Mouse (Mus musculus): ENCODE data around the gene Pla2g12a.

The Pla2g12a gene

GRCm38 (mm10) chr3:129901271-129901809 lies 22.9 kb downstream of the Pla2g12a start, which contains the start of gene Casp6:
Gene Casp6, plus strand, starts transcription at chr3:129901425.
- DNase-seq, result peak; percentile 20

GRCm38 (mm10) chr3:129903369-129903768 lies 25.0 kb downstream of the Pla2g12a start:
- no peak for DNase-seq

DNA sequence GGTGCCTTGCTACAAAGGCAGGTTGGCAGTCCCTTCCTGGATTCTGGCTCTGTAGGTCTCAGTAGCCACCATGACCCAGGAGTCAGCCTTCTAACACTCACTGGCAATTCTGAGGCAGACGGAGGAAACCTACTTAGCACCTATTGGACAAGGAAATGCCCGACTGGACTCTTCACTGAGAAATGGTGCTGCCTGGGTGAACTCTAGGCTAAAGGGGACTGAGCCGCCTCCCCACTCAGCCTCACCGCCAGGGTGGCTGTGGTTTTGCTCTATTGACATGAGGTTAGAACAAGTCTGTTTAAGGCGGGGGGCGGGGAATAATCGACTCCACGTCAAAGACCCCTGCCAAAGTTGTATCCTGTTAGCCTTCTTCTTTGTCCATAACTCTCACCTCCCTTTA lies 25.5 kb downstream of the Pla2g12a start:
- no peak for DNase-seq

DNA sequence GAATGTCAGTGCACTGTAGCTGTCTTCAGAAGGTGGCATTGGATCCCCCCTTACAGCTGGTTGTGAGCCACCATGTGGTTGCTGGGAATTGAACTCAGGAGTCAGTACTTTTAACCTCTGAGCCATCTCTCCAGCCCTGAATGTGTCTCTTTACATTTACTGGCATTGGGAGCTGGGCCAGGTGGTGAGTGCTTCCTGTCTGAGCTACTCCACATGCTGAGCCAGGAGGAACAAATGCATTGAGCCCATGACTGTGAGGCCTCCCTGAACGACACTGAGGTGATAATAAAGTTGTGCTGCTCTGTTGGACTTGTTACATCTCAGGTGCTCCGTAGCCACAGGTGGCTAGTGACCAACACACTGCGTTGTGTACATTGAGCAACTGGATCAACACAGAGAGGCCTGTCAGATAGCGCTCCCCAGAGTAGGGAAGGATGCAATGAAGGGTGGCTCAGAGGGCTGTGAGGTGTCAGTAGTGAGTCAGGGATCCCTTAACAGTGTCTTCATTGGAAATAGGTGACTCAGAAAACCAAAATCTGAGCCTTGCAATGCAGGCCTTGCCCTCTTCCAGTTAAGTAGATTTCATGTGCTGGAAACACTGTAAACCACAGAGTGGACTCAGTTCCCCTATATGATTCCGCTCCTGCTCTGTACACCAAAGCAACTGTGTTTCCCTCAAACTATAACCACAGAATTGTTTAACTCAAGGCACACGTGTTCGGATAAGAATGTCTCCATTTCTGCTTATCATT lies 26.2 kb downstream of the Pla2g12a start:
- no peak for DNase-seq

DNA sequence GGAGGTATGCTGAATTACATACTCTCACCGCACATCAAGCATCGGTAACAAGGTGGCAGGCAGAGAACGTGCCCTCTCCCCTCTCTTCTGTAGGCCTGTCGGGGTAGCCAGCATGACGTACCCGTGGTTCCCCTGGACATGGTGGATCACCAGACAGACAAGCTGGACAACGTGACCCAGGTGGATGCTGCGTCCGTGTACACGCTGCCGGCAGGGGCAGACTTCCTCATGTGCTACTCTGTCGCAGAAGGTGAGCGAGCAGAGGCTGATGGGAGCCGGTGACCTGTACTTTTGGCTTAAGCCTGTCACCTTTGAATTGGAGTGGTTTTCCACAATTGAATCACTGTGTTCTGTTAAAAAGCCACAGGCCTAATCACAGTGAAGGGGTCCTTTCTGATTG lies 33.6 kb downstream of the Pla2g12a start:
- DNase-seq, result no peak

GRCm38 (mm10) chr3:129913241-129913640 lies 34.8 kb downstream of the Pla2g12a start:
- no peak for DNase-seq

GRCm38 (mm10) chr3:129917424-129917823 lies 39.0 kb downstream of the Pla2g12a start:
- DNase-seq, result no peak

DNA sequence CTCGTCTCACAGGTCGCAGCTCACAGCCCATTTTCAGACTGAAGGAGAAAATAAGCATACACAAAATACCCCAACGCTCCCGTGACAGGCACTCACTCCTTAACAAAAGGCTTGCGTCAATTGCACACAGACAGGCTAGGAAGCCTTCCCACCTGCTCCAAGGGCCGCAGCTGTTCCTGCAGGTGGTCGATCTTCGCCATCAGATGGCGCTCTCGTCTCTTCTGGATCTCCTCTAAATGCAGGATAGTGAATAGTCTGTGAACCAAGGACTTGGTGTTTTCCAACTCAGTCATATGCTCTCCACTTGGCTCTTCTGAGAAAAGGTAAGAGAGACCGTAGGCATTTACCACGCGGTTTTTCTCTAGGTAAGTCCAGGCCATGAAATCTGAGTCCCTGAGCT lies 40.0 kb downstream of the Pla2g12a start:
- peak; percentile 28 for DNase-seq

DNA sequence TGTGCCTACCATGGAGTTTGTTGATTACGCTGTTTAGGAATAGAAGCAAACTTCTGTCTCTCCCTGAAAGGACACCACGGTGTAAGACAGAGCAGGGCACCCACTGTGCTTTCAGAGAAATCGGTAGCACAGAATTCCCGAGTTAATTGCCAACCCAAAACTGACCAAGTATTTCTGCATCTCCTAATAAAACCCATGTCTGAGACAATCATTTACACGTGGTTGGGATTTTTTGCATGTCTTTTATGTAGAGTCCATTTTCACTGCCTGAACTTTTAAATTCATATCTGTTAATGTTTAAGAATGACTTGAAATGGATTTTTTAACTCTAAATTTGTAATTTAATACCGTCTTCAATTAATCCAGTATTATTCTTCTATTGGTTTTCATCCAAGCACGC lies 45.2 kb downstream of the Pla2g12a start:
- DNase-seq, result no peak

DNA sequence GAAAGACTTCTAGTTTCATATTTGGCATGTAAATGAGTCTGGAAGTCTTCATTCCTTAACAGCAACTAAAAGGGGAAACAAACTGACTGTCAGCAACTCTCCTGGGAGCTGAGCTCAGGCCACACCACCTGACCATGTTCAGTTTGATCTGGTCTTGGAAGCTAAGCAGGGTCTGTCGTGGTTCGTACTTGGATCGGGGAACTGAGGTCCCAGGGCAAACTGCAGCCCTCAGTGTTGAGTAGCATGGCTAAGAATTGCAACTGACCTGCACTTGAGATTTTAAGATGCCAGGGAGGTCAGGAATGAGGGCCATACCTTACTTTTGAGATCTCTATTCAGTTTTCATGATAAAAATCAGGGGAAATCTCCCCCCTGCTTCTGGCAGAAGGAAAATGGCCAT lies 47.5 kb downstream of the Pla2g12a start:
- DNase-seq, result no peak

DNA sequence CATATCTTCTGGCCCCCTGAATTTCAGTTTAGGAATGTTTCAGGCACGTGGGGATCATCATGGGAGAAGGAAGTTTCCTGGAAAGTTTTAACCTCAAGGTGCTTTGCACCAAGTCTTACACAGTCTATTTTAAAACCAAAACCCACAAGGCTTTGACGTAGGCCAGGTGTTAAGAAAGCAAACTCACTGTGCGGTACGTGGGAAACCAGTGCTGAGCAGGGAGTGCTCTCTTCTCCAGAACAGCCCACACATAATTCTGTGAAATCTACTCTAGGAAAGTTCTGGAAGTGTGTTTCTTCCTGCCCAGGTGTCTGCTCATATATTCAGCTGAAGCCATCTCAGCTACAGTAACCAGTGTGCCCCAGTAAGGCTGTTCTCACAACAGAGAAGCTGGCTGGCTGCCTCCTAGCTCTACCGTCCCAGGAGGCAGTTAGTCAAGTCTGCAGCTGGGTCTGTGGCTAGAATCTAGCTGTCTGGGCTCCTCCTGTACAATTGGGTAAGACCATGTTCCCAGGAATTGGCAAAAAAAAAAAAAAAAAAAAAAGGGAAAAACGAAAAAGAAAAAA lies 51.9 kb downstream of the Pla2g12a start:
- no peak for DNase-seq

DNA sequence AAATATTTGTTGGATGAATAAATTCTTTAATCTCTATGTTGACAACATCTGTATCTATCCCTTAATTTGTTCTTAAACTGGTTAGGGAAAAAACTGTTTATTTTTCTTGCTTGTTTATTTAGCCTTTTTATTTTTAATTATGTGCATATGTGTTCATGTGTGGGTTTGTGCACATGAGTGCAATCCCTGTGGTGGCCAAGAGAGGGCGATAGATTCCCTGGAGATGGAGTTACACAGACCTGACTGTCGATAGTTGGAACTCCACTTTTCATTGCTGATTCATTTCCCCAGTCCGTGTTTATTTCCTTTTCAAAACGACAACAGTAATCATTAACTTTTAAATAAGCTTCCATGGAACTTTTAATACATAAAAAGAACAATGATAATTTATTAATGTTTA lies 54.0 kb downstream of the Pla2g12a start:
- no peak for DNase-seq

DNA sequence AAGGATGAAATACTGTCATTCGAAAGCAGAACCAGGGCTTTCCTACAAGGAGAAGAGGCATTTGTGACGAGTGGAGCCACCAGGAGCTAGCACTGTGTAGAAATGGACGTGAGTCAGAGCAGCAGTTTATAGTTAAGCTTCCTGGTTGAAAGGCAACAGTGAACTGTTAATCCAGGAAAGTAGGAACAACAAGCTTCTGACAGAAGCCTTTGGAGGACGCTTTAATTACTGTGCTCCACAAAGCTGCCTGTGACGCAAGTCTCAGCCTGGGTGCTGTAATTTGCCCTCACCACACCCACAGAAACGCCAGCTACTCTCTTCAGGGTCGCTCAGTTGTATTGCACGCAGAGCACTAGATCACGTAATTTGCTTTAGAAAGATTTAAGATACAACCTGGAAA lies 58.2 kb downstream of the Pla2g12a start:
- DNase-seq, result no peak

DNA sequence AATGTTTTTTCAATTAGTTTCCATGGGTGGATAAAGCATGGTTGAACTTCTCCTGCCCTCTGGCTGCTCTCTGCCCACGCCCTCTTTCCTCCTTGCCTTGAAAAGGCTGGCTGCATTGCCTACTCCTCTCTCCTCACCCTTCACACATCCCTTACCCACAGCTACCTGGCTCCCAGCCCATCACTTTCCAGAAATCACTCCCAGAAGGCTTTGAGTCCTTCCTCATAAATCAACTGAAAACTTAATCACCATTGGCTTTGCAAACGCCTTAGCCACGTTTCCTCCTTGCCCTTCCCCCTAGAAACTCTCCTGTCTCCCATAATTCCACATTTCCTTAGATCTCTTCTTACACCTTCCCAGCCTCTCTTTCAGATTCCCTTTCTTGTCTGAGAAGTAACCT lies 59.4 kb downstream of the Pla2g12a start:
- DNase-seq, result no peak

DNA sequence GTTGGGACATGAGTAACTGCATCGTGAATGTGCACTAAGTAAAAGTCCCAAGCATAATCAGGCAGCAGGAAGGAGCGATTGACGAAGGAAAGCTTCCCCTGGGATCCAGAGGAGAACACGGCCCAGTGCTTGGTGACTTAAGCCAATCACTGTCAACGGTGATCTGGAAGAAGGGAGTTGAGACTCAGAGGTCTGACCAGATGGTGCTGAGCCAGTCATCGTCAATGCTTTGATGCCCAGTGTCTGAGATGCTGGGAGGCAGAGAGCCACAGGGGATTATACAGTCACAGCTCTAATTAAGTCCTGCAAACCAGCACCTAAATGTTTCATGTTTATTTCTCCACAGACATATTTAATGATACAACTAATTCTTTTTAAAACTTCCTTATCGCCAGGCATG lies 60.7 kb downstream of the Pla2g12a start:
- no peak for DNase-seq

GRCm38 (mm10) chr3:129940780-129941179 lies 62.4 kb downstream of the Pla2g12a start:
- DNase-seq, result no peak

GRCm38 (mm10) chr3:129941291-129941690 lies 62.9 kb downstream of the Pla2g12a start:
- DNase-seq, result no peak

DNA sequence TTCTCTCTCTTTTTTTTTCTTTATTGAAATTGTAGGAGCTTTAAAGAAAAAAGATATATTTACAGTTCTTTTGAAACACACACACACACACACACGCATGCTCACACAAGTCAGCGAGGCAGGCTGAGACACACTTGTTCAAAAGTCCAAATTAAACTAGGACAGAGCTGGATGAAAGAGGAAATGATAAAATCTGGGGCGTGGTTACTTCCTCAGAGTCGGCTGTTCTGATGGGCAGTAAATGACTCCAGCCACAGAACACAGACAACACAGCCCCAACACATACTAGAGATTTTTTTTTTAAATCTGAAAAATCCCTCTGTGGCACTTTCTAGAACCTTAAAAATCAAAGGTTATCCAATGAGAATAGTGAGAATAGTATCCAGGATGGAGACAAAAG lies 65.4 kb downstream of the Pla2g12a start:
- no peak for DNase-seq
